28 mouse cellular contexts compared by ENCODE assay signal in genomic region chrX:169107372-169107771, GRCm38 (mm10).
DNase-seq lines count a peak whose midpoint lies in the region; ATAC-seq lines count a peak whose summit lies in the region.
"Had no signal": no experiment of that assay in that cellular context is flagged by ENCODE, and none has a peak within 500 bp of the region (broad histone marks: within the 10 kb centered on the region; RNA-seq: fewer than 3 reads in every experiment).

No protein-coding gene starts in this region.

- 0 out of 2 replicates have a peak overlapping the region, but pooled peaks have one; percentile 7 for H3K4me2 ChIP-seq in liver, embryonic 11.5 days
- peak overlapping the region; percentile 25; the same call in 1 of the 2 replicates for H3K4me2 ChIP-seq in liver, embryonic 15.5 days
- H3K4me2 ChIP-seq: embryonic facial prominence, embryonic 15.5 days; forebrain, embryonic 13.5 days; heart, embryonic 13.5 days; lung, embryonic 14.5 days had no signal

- H3K27me3 ChIP-seq in liver, embryonic 11.5 days (replicated peaks; ENCODE audit: control insufficient read depth, insufficient read depth, low read length) = no peaks in the 10 kb centered on the region
- H3K27me3 ChIP-seq in liver, embryonic 15.5 days = no peaks in the 10 kb centered on the region
- H3K27me3 ChIP-seq: embryonic facial prominence, embryonic 15.5 days; heart, embryonic 13.5 days; megakaryocyte, embryonic 14.5 days had no signal

- no peaks in the 10 kb centered on the region for H3K9me3 ChIP-seq in liver, embryonic 11.5 days (ENCODE audit: control insufficient read depth, low read length)
- H3K9me3 ChIP-seq in liver, embryonic 15.5 days (replicated peaks) = no peaks in the 10 kb centered on the region
- H3K9me3 ChIP-seq: embryonic facial prominence, embryonic 10.5 days; embryonic facial prominence, embryonic 15.5 days; forebrain, embryonic 13.5 days; heart, embryonic 13.5 days; megakaryocyte, embryonic 14.5 days had no signal

- H3K9ac ChIP-seq in liver, embryonic 11.5 days (ENCODE audit: low read depth, low read length) = no peak overlapping the region
- H3K9ac ChIP-seq in liver, embryonic 15.5 days = no peak overlapping the region
- H3K9ac ChIP-seq: embryonic facial prominence, embryonic 15.5 days; forebrain, embryonic 13.5 days; heart, embryonic 13.5 days; lung, embryonic 14.5 days had no signal

- ATAC-seq in liver, embryonic 11.5 days (replicated peaks; ENCODE audit: low FRiP score) = peak; percentile 75
- peak; percentile 38 for ATAC-seq in granulocyte monocyte progenitor cell, adult 5-6 weeks (replicated peaks; ENCODE audit: poor library complexity, severe bottlenecking)
- peak; percentile 74 for ATAC-seq in liver, embryonic 15.5 days (ENCODE audit: insufficient read depth)
- peak; percentile 82 for ATAC-seq in megakaryocyte-erythroid progenitor cell, adult 5-6 weeks (replicated peaks; ENCODE audit: low FRiP score, low TSS enrichment, poor library complexity, severe bottlenecking)
- ATAC-seq: forebrain, embryonic 13.5 days; hindbrain, embryonic 16.5 days had no signal

- no peak overlapping the region for H3K4me3 ChIP-seq in liver, embryonic 11.5 days (ENCODE audit: low read depth, low read length)
- H3K4me3 ChIP-seq in liver, embryonic 15.5 days (replicated peaks) = no peak overlapping the region
- H3K4me3 ChIP-seq: embryonic facial prominence, embryonic 10.5 days; embryonic facial prominence, embryonic 15.5 days; forebrain, embryonic 13.5 days; heart, adult 2 months; heart, embryonic 13.5 days; megakaryocyte, embryonic 14.5 days had no signal

- WGBS in liver, embryonic 11.5 days = 46% methylated on average over 2 of the region's 2 CpGs
- WGBS in liver, embryonic 15.5 days (ENCODE audit: insufficient replicate concordance) = 27% methylated on average over 2 of the region's 2 CpGs

- no peaks in the 10 kb centered on the region for H3K36me3 ChIP-seq in liver, embryonic 11.5 days (ENCODE audit: control insufficient read depth, insufficient read depth, low read length)
- H3K36me3 ChIP-seq in liver, embryonic 15.5 days (replicated peaks) = no peaks in the 10 kb centered on the region
- H3K36me3 ChIP-seq: embryonic facial prominence, embryonic 10.5 days; embryonic facial prominence, embryonic 15.5 days; heart, embryonic 13.5 days had no signal

- DNase-seq in liver, embryonic 11.5 days (ENCODE audit: low spot score) = no peak
- DNase-seq in liver = no peak
- no peak for DNase-seq in left cerebral cortex, postnatal 25 days (ENCODE audit: low spot score in 2 of 2)
- DNase-seq in thymus, postnatal 14 days = no peak
- no peak for DNase-seq in heart, postnatal 10 days
- DNase-seq: adrenal gland, postnatal 25 days; cerebellum, adult 2 months; cerebellum, postnatal 14 days; gastrocnemius, postnatal 10 days; heart, adult 2 months; heart, postnatal 14 days; kidney, adult 2 months; kidney, postnatal 36 days; left cerebral cortex, postnatal 4 days; lung, embryonic 14.5 days; lung, postnatal 14 days; midbrain, embryonic 14.5 days; right cerebral cortex, adult 18-20 months; spleen, adult 18-20 months had no signal

- intact Hi-C loops in left cerebral cortex, postnatal 25 days (cut with DNase I) = no loop called here
- intact Hi-C loops in heart, postnatal 10 days (cut with DNase I) = no loop called here

- H3K4me1 ChIP-seq in liver, embryonic 11.5 days (replicated peaks; ENCODE audit: control insufficient read depth, insufficient read depth, low read length) = peaks cover 7% of the 10 kb centered on the region
- peaks cover 21% of the 10 kb centered on the region for H3K4me1 ChIP-seq in liver, embryonic 15.5 days (replicated peaks)
- H3K4me1 ChIP-seq: embryonic facial prominence, embryonic 10.5 days; embryonic facial prominence, embryonic 15.5 days; forebrain, embryonic 13.5 days had no signal

- no peak overlapping the region for H3K27ac ChIP-seq in liver, embryonic 11.5 days (ENCODE audit: low read depth, low read length)
- 0 out of 2 replicates have a peak overlapping the region, but pooled peaks have one; percentile 19 for H3K27ac ChIP-seq in liver, embryonic 15.5 days (replicated peaks)
- H3K27ac ChIP-seq: embryonic facial prominence, embryonic 10.5 days; embryonic facial prominence, embryonic 15.5 days; forebrain, embryonic 13.5 days; heart, adult 2 months; heart, embryonic 13.5 days had no signal
